Mouse (Mus musculus): ENCODE data around the gene Sesn2.
A peak's percentile ranks its signal among the peaks of the same experiment; 100 is the strongest.
"Not testable (repeated sequence)": the region's sequence is repeated elsewhere in the genome, so short reads cannot be mapped to it uniquely, and the experiment has no call there.

The Sesn2 gene

DNA sequence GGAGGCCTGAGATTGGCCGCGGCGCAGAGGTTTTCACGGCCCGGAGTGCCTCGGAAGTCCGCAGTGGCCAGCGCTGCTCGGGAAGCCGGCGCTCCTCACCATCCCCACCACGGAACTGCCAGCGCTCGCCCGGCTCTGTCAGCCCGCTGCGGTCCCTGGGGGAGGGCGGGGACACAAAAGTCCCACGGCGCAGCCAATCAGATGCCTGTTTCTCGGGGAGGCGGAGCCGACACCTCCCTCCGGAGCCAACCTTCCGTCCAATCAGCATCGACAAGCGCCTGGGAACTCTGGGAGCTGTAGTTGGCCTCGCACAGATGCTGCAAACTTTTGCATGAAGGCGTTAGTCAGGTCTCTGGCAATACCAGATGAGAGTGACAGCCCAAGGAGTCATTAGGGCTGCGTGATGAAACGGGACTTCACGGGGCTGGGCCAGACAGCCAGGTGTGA is at the start of gene Sesn2:
Gene Sesn2 (minus strand): TSS at position 150 of the 447 bp plus-strand sequence.
- peak; percentile 97 for DNase-seq (ENCODE audit: low spot score)

DNA sequence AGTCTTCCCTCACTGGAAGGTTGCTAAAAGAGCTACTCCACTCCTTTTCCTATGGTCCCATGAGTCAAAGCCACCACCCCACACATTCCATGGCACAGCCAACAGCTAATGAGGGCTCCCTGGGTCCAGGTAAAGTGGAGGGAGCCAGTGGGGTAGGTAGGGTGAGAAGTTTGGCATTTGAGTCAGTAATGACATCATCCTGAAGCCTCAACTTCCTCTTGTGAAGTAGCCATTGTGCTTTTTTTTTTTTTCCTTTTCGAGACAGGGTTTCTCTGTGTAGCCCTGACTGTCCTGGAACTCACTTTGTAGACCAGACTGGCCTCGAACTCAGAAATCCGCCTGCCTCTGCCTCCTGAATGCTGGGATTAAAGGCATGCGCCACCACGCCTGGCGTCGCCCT is 45.2 kb upstream of the Sesn2 start:
- not testable (repeated sequence) for DNase-seq (ENCODE audit: low spot score)

DNA sequence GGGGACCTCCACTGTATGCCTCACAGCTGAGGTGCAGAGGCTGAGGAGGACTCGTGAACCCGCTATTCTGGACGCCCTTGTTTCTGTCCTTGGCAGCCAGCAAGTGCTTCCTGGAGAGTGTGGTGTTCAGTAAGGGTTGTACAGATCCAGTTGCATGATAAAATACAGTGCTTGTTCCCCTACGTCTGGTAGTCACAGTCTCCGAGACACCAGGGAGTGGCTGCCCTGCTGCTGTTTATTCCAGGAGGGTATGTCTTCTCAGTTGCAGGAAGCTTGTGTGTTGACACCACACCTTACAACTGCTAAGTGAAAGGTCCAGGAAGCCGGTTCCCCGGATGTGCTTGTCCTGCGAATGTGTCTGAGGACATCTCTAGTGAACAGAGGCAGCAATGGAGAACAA is 44.4 kb upstream of the Sesn2 start:
- DNase-seq (ENCODE audit: low spot score), result no peak

DNA sequence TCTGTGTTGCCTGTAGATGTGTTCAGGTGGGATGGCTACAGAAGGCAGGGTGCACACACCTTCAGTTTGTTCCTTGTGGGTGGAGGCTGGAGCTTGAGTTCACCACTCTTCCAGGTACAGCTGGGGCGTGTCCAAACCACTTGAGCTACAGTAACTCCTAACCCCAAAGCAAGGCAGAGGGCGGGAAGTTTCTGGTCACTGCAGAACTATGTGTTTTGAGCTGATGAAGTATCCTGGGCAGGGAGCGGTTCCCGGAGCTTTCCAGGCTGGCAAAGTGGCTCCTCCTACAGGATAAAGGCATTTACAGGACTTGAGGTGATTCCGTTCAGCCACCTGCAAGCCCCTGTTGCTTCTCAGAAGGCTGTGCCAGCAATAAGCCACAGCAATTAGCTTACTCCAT is 43.9 kb upstream of the Sesn2 start:
- DNase-seq (ENCODE audit: low spot score), result no peak

DNA sequence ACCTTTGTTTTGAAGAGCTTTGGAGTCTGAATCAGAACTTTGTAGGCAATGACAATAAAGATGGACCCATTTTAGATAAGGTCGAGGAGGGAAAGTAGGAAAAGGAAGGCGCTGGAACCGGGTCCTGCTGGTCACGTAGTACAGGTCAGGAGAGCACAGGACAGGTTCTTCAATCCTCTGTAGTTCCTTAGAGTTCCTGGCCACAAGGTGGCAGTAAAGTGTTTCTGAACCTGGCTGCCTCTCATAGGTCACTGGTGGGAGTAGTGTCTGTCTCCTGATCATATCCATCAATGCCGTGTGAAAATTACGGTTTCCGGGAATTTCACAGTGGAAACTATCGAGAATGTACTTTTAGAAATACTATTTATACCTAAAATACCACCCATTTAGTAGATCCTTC is 35.5 kb upstream of the Sesn2 start:
- peak; percentile 27 for DNase-seq (ENCODE audit: low spot score)

DNA sequence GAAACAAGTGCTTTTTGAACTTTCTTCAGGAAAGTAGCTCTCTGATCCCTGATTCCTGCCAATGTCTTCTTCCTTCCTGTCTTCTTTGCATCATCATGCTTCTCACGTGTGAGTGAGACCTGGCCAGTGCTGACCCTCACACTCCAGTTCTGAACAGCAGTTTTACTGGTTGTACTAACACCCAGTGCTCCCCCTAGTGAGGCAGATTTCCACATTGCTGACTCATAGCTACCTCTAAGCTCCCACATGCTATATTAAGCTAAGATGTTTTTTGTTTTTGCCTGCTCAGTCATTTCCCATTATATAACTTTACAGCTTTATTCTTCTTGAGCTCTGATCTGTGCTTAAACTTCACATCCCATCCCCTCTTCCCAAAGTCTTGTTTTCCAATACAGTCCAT is 32.4 kb upstream of the Sesn2 start:
- DNase-seq (ENCODE audit: low spot score), result no peak

DNA sequence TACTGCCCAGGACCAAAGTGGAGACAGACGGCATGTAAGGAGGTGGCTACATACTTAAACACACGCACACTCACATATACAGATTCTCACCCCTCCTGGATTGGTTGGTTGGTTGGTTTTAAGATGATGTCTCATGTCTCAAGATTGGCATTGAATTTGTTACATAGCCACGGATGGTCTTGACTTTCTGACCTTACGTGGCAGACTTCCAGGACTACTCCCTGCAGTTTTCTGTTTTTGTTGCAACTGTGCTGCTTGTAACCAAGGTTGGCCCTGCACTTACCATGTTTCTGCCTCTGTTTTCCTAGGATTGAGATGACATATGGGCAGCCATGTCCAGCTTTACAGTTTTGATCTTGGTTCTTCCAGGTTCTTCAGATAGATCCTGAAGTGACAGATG is 31.1 kb upstream of the Sesn2 start:
- no peak for DNase-seq (ENCODE audit: low spot score)

DNA sequence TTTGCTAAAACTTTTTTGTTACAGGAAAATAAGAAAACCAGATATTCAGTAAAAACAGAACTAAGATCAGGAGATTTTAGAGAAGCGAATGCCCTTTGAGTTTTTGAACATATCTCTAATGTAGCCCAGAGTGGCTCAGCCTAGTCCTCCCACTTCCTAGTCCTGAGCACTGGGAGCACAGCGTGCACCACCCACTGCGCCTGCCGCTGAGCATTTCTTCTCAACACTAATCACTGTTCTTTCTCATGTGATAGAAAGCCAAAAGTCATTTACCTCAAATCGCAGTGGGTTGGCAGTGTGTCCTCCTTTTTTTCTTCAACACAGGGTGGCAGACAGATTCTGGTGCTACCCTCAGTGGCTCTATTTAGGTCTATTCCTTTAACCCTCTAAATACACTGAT is 29.2 kb upstream of the Sesn2 start:
- no peak for DNase-seq (ENCODE audit: low spot score)

DNA sequence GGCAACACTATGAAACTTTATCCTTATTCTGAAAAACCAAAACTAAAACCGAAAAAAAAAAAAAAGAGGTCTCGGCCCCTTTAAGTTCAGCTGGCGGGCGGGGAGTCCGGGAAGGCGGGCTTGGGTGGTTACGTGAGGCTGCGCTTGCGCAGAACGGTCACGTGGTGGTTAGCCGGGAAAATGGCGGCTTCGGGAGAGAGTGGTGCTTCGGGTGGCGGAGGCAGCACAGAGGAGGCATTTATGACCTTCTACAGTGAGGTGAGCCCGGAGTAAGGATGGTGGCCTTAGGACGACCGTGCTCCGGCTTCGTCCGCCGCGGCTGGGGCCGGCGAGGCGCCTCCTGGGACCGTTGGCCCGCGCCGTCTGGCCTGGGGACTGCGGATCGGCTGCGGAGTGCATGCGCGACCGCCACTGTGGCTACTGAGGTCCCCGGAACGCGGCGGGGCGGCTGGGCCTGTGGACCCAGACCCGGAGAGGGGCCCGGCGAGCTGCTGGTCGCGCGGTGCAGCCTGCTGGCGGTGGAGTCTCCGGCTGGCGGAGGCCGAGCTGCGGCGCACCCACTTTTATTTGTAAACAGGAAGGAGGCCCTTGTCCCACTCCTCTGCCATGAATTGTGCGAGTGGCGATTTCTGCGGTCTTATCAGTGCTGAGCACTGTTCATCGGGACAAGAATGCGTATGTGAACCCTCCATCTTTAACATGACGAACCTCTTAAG is 25.3 kb upstream of the Sesn2 start, which contains the start of gene Dnajc8:
Gene Dnajc8 (plus strand): TSS at position 145 of the 716 bp plus-strand sequence.
- DNase-seq (ENCODE audit: low spot score), result peak; percentile 93

DNA sequence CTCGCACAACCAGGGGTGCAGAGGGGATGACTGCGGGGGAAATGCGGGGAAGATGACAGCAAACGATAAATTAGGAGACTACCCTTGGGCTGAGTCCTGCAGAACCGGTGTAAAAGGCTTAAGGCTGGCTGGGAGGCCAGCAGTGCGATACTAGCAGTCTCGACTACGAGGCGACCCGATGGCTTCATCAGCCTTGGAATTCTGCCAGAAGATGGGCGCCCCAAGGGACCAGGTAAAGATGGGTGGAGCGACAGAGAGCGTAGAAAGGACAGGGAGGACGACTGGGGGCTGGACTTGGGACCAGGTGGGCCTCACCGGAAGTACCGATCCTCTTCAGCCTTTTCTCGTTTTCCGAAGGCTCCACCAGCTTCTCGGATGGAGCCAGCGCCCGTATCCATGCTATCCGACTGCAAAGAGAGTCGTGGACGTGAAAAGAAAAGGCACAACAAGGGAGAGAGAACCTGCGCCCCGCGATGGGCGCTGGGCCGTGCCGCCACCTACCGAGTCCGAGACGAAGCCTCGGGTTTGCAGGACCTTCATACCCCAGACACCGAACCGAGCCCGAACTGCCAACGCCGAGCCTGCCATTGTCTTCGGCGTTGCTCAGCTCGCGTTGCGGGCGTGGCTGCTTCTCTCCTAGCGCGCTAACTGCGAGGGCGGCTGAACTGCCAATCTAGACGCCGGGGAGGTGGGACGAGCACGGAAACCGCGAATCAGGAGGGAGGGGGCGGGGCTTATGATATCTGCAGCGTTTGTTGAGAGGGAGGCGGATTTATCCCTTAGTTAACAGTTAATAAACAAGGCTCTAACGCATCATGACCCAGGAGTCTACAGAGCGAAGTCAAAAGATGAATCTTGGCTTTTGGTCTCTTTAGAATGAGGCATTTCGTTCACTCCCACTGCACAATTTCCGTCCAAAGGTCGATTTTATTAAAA is 22.9 kb upstream of the Sesn2 start, which contains the start of gene Atpif1:
Gene Atpif1 (minus strand): TSS at position 679 of the 936 bp plus-strand sequence.
- DNase-seq (ENCODE audit: low spot score), result peak; percentile 88

DNA sequence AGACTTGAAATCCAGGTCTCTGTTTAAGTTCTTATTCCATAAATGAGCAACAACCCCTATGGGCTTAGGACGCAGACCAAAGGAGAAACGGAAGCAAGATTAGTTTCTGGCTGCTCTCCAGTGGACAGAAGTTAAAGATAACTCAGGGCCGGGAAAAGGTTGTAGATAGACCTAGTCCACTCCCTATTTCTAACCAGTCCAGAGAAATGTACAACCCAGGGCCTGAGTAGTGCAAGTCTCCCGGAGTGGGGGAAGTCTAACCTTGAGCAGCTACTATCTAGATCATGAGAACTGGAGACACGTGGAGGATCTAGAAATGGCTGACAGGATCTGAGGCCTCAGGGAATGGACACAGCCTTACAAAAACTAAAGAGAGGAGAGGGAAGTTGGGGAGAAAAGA is 22.2 kb upstream of the Sesn2 start:
- DNase-seq (ENCODE audit: low spot score), result no peak

DNA sequence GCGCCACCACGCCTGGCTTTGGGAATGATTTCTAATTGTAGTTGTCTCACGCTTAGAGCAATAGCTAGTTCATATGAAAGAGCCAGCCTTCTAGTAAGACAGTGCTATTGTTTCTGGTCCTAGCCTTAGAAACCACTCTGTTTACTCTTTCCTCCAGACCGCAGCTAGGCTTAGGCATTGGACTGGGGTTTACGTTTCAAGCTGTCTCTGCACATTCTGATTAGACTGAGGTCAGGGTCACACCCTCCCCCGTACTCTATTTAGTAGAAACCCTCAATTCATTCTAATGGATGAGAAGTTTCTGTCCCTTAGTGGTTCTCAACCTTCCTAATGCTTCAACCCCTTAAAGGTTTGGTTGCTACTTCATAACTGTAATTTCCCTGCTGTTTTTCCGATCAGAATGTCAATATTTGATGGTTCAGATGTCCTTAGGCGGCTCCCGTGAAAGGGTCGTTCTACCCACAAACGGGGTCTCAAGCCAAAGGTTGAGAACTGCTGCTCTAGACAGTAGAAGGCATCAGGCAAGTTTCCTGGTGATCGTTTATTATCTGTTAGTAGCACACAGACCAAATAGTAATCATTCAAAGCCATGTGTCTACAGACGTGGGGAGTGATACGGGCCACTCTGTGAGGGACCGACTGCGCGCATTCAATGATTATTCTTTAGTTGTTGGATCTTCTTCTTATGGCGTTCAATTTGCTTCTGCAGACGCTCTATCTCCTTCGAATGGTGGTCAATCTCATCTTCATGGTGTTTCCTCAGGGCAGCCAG is 19.9 kb upstream of the Sesn2 start:
- no peak for DNase-seq (ENCODE audit: low spot score)

DNA sequence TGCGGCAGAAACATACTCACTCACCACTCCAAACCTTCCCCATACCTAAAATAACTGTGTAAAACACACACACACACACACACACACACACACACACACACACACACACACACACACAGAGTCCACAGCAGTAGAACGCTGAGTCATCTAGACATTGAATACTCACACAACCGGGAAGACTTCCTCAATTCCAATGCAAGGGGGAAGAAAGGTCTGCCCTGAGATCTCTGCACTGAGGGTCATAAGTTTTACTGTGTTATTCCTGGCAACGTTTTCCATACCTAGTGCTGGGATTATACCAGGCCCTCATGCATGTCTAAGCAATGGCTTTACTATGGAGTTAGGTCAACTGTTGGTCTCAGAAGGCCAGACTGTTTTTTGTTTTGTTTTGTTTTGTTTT is 19.0 kb upstream of the Sesn2 start:
- no peak for DNase-seq (ENCODE audit: low spot score)

DNA sequence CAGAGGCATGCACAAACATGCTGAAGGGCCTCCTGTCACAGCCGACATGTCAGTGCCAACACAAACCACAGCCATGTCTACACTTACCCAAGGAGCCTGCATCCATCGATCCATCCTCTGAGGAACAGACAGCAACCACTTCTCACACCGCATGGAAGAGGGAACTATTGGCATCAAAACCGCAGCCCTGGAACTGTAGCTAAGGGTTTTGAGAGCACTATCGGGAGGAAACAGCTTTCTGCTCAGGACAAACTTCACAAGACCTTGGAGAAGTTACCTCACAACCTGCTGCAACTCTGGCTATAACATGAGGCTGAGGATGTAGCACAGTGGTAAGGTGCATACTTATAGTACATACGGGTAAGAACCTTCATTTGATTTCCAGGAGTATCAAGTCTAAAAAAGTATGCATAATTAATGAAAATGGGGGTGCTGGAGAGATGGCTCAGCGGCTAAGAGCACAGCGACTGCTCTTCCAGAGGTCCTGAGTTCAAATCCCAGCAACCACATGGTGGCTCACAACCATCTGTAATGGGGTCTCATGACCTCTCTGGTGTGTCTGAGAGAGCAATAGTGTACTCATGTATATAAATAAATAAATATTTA is 17.7 kb upstream of the Sesn2 start:
- DNase-seq (ENCODE audit: low spot score), result no peak

DNA sequence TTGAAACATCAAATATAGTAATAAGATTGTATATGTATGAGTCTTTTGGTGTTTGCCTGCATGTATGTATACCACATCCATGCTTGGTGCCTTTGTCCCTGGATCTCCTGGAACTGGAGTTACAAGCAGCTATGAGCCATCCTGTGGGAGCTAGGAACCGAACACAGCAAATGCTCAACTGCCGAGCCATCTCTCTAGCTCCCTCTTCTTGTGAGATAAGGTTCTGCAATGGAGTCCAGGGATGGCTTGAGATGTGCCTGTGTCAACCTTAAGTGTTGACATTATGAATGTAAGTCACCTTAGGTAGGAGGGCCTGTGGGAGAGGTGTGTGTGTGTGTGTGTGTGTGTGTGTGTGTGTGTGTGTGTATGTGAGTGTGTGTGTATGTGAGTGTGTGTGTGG is 16.4 kb upstream of the Sesn2 start:
- no peak for DNase-seq (ENCODE audit: low spot score)

DNA sequence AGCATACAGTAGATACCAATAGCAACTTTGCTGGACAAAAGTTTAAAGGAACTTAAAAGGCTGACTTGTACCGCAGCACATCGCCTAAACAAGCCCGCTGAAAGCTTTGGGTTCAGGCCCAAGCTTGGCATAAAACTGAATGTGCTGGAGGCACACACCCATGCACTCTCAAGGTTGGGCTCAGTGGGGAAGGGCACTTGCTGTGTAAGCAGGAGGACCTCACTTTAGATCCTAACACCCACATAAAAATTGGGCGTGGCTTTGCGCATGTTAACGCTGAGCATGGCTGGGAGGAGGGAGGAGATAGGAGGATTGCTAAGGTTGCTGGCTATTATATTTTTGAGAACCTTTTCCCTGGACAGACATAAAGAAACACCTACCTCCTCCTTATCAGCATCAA is 14.5 kb upstream of the Sesn2 start:
- peak; percentile 33 for DNase-seq (ENCODE audit: low spot score)

DNA sequence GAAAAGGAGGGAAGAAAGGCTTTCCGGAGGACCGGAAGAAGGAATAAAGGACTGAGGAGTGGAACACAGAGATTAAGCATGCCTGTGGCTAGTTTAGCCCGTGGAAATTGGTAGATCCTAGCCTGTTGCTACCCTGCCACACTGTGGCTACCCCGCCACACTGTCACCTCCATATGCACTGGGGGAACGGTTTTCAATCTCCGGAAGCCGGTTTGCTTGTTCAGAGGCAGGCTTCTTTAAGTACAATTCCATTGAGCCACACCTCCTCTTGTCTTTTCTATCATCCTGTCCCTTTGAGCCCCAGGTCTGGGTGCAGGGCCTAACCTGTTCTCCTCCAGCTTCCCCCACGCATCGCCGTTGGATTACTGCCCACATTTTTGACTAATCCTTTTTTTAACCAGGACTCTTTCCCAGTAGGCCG is 14.0 kb upstream of the Sesn2 start:
- no peak for DNase-seq (ENCODE audit: low spot score)

DNA sequence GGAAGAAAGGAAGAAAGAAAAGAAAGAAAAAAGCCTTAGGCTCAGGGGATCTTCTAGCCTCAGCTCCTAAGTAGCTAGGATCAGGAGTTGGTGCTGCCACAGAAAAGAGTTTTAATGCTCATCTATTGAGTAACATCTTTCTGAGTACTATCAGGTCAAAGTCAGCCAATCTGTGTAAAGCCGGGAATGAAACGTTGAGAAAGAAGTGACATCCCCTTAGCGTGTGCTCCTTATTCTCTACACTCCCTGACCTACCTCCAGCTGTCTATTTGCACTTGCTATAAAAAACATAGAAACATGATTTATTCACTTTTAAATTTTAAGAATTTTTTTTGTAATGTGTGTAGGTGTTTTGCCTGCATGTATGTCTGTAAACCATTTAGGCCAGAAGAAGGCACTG is 8.9 kb upstream of the Sesn2 start:
- DNase-seq (ENCODE audit: low spot score), result no peak

DNA sequence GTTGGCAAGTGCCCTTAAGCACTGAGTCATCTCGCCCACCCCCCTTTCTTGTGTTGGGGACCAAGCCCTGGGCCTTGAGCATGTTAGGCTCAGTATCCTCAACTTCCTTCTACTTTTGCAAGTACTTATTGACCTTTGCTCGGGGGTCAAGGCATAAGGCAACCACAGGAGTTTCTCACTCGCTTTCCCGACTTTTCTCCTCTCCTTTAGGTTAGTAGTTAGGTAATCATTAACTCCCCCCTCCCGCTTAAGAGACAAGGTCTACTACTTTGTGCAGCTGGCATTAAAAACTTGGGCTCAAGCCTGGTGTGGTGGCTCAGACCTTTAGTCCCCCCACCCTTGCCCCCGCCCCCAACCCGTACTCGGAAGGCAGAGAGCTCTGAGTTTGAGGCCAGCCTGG is 7.8 kb upstream of the Sesn2 start:
- no peak for DNase-seq (ENCODE audit: low spot score)

DNA sequence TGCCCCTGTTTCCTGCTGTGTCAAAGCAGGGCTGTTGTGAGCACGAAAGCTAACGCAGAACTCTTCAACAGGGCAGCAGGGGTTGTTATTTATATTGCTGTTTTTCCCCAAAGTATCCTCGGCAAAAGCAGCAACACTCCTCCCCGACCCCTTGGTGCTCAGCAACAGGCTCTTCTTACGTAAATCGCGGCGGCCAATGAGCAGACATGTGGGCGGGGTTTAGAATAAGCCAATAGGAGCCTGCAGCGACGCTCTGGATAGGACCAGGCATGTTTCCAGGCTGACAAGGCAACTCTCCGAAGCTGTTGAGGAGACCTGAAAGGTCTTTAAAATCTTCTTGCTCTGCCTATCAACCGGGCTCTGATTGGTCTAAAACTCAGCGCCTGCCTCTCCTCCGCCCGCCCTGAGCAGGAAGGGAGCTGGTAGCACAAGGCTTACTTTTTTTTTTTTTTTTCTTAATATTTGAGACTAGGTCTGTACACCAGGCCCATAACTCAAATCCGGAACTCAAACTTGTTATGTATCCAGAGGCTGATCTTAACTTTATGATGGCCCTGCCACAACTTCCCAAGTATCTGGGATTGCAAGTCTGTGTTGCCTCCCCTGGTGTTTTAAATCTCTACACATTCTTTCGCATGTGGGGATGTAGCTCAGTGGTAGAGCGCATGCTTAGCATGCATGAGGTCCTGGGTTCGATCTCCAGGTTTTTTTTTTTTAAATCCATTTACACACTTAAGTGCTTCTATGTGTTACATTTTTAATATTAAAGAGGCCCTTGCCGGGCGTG is 5.3 kb upstream of the Sesn2 start:
- peak; percentile 82 for DNase-seq (ENCODE audit: low spot score)

DNA sequence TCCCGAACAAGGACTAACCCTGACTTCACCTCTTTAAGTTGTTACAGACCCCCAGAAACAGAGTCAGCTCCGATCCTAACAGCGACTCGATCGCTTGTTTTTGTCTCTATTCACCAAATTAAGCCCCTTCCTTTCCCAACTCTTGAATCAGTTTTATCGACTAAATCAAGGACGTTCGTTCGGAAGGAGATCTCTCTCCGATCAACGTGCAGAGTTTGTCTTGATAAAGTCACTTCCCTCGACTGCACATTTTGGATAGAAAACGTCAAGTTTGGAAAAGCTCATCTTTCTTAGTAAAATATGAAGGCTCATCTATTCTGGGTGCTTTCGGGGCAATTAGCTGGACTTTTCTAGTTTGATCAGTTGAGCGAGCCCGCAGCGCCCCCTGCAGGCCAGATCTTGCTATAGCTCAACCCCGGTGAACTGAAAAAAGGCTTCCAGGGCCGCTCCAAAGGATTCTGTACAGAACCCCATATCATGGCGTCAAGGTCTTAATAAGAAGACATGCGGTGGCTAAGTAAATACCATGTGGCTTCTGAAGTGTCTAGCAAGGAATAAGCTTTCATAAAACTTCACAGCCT is 4.3 kb upstream of the Sesn2 start:
- DNase-seq (ENCODE audit: low spot score), result peak; percentile 83

All from ovary, postnatal 36 days (tissue).